Mouse (Mus musculus) G1E (cell line): ENCODE measurements around the gene Sympk.

Source experiments
- CTCF ChIP-seq: IDR thresholded peaks from 2 replicates; pipeline ENCODE4 v1.5.1; 2012; ENCODE audit warnings: low read depth, low read length, inconsistent platforms, mixed read lengths
- GATA2 ChIP-seq: IDR thresholded peaks from 2 replicates; pipeline ENCODE4 v1.6.1; 2012; ENCODE audit warnings: low read depth, low read length, inconsistent platforms, borderline replicate concordance
- POLR2AphosphoS5 ChIP-seq: IDR thresholded peaks from 2 replicates; pipeline ENCODE4 v1.6.1; 2012; ENCODE audit warnings: low read depth, low read length, inconsistent platforms; ENCODE audit not compliant: insufficient replicate concordance
- TAL1 ChIP-seq: conservative IDR thresholded peaks from 2 replicates; pipeline ENCODE4 v1.6.1; 2012; ENCODE audit warnings: low read depth, low read length, inconsistent platforms, mixed read lengths

DNA sequence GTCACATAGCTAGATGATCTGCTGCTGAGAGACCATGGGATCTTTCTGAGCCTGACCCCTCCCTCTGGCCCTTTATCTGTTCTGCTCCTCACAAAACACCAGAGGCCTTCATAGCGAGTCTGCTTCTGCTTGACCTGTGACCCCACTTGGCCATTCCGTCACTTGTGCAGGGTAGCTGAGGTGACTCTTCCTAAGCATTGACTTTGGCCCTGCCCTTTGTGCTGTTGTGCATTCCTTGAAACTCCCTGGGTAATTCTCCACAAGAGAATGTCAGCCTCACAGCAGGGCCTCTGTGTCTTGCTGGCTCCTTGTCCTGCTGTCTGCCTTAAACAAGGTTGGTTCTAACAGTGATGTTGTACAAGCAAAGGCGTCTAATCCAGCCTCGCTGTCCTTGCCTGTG lies 7.5 kb downstream of the Sympk start:
- TF ChIP-seq GATA2 (no peak), CTCF (no peak), TAL1 (no peak), POLR2AphosphoS5 (no peak)
